ENCODE assay signal across 10 mouse cellular contexts in genomic region chr10:45086637-45087036, GRCm38 (mm10). TPM values are rescaled to one million over a fixed set of nuclear protein-coding genes. Genes with fewer than 3 reads are reported as not detected.
DNase-seq lines count a peak whose midpoint lies in the region; ATAC-seq and TF ChIP-seq lines count a peak whose summit lies in the region.
"Had no signal": no experiment of that assay in that cellular context is flagged by ENCODE, and none has a peak within 500 bp of the region (broad histone marks: within the 10 kb centered on the region; RNA-seq: fewer than 3 reads in every experiment).

No protein-coding gene starts in this region.

- no peak for TF ChIP-seq POLR2A in ES-Bruce4 (IDR thresholded peaks at IDR 0.05; ENCODE audit: insufficient read depth, low read length)

- TF ChIP-seq EP300 in ES-Bruce4 (IDR thresholded peaks at IDR 0.05; ENCODE audit: insufficient read depth, low read depth, low read length): no peak

- no peak overlapping the region for H3K4me3 ChIP-seq in kidney, embryonic 16.5 days (ENCODE audit: low read length)
- no peak overlapping the region for H3K4me3 ChIP-seq in ES-Bruce4 (ENCODE audit: low read depth, low read length)
- H3K4me3 ChIP-seq in liver, embryonic 11.5 days (ENCODE audit: low read depth, low read length): no peak overlapping the region
- H3K4me3 ChIP-seq: erythroblast, embryonic 14.5 days; limb, embryonic 13.5 days had no signal

- peaks cover 10% of the 10 kb centered on the region for H3K4me1 ChIP-seq in kidney, embryonic 16.5 days (ENCODE audit: insufficient read depth, low read length)
- H3K4me1 ChIP-seq in ES-Bruce4 (ENCODE audit: control insufficient read depth, insufficient read depth, low read length): peaks cover 4% of the 10 kb centered on the region
- H3K4me1 ChIP-seq in liver, embryonic 11.5 days (replicated peaks; ENCODE audit: control insufficient read depth, insufficient read depth, low read length): peaks cover 9% of the 10 kb centered on the region

- no peaks in the 10 kb centered on the region for H3K9me3 ChIP-seq in kidney, embryonic 16.5 days (ENCODE audit: low read length)
- H3K9me3 ChIP-seq in ES-Bruce4 (replicated peaks; ENCODE audit: control insufficient read depth, insufficient read depth, low read length, poor library complexity, severe bottlenecking): no peaks in the 10 kb centered on the region
- H3K9me3 ChIP-seq in liver, embryonic 11.5 days (ENCODE audit: control insufficient read depth, low read length): no peaks in the 10 kb centered on the region
- H3K9me3 ChIP-seq: limb, embryonic 13.5 days had no signal

- H3K36me3 ChIP-seq in kidney, embryonic 16.5 days (ENCODE audit: insufficient read depth, low read length): no peaks in the 10 kb centered on the region
- no peaks in the 10 kb centered on the region for H3K36me3 ChIP-seq in ES-Bruce4 (ENCODE audit: control insufficient read depth, insufficient read depth, low read length, poor library complexity, severe bottlenecking)
- no peaks in the 10 kb centered on the region for H3K36me3 ChIP-seq in liver, embryonic 11.5 days (ENCODE audit: control insufficient read depth, insufficient read depth, low read length)

- no peak overlapping the region for H3K9ac ChIP-seq in kidney, embryonic 16.5 days (replicated peaks; ENCODE audit: low read length)
- no peak overlapping the region for H3K9ac ChIP-seq in ES-Bruce4 (ENCODE audit: low read depth, poor library complexity, severe bottlenecking)
- no peak overlapping the region for H3K9ac ChIP-seq in liver, embryonic 11.5 days (ENCODE audit: low read depth, low read length)
- H3K9ac ChIP-seq: limb, embryonic 13.5 days had no signal

- no peaks in the 10 kb centered on the region for H3K27me3 ChIP-seq in kidney, embryonic 16.5 days (ENCODE audit: insufficient read depth, low read length)
- no peaks in the 10 kb centered on the region for H3K27me3 ChIP-seq in ES-Bruce4 (ENCODE audit: control insufficient read depth, insufficient read depth, low read length, poor library complexity, severe bottlenecking)
- no peaks in the 10 kb centered on the region for H3K27me3 ChIP-seq in liver, embryonic 11.5 days (replicated peaks; ENCODE audit: control insufficient read depth, insufficient read depth, low read length)
- H3K27me3 ChIP-seq: limb, embryonic 13.5 days had no signal

- peak; percentile 65 for TF ChIP-seq CTCF in ES-Bruce4 (IDR thresholded peaks at IDR 0.05; ENCODE audit: low read depth, low read length)

- ATAC-seq in kidney, embryonic 16.5 days (ENCODE audit: low FRiP score, low TSS enrichment): no peak
- ATAC-seq in liver, embryonic 11.5 days (replicated peaks; ENCODE audit: low FRiP score): 0 out of 2 replicates have a peak, but pooled peaks have one; percentile 16

- H3K27ac ChIP-seq in kidney, embryonic 16.5 days (ENCODE audit: low read length): no peak overlapping the region
- no peak overlapping the region for H3K27ac ChIP-seq in ES-Bruce4 (ENCODE audit: insufficient read depth, low read length)
- no peak overlapping the region for H3K27ac ChIP-seq in liver, embryonic 11.5 days (ENCODE audit: low read depth, low read length)
- H3K27ac ChIP-seq: limb, embryonic 13.5 days had no signal

- WGBS in kidney, embryonic 16.5 days: 56% methylated on average over 5 of the region's 5 CpGs
- 55% methylated on average over 5 of the region's 5 CpGs for WGBS in liver, embryonic 11.5 days

- H3K4me2 ChIP-seq in kidney, embryonic 16.5 days (replicated peaks; ENCODE audit: low read depth, low read length): no peak overlapping the region
- H3K4me2 ChIP-seq in liver, embryonic 11.5 days: no peak overlapping the region
- H3K4me2 ChIP-seq: limb, embryonic 13.5 days had no signal

- peak; percentile 19 to 44 for DNase-seq in cerebellum, postnatal 25 days
- no peak for DNase-seq in cerebellum, adult 11-12 months
- DNase-seq in kidney, postnatal 4 days: peak; percentile 60 to 61
- DNase-seq in liver, embryonic 11.5 days (ENCODE audit: low spot score): no peak
- DNase-seq in testis, postnatal 10 days (ENCODE audit: low spot score): peak; percentile 62
- DNase-seq in ovary, postnatal 10 days (ENCODE audit: low spot score): no peak

RNA-seq across cellular contexts. Expression of gene Prep, which starts 19.6 kb away (rescaled TPM):
- 26.6 and 26.7 TPM in 2 replicates for polyA plus RNA-seq in kidney, embryonic 16.5 days (2015; fragmentation: Nextera tagmentation; extraction: Ambion mirVana)
- polyA plus RNA-seq in ES-Bruce4 (2011; ENCODE audit: insufficient read depth, insufficient read length, low read depth, missing spikeins): 22.8 and 24.1 TPM in 2 replicates
- 22.1 and 27.7 TPM in 2 replicates for polyA plus RNA-seq in liver, embryonic 11.5 days (2014; fragmentation: Nextera tagmentation; extraction: Ambion mirVana)

Comparison
In these comparisons a context has a peak if more than half of its experiments do, and no peak if none do; other contexts are left out.
1. DNase-seq: peak in cerebellum, postnatal 25 days (2 of 2), kidney, postnatal 4 days (2 of 2) and testis, postnatal 10 days (single experiment); none in cerebellum, adult 11-12 months (single experiment), liver, embryonic 11.5 days (single experiment) and ovary, postnatal 10 days (single experiment).